Mouse (Mus musculus): ENCODE data around the gene Ssh2. TPM values are rescaled to one million over a fixed set of nuclear protein-coding genes. Genes with fewer than 3 reads are reported as not detected.
A peak's percentile ranks its signal among the peaks of the same experiment; 100 is the strongest.

The Ssh2 gene
- polyA plus RNA-seq, 1 experiment from 2014 or later: 8.1 TPM

GRCm38 (mm10) chr11:77423175-77423859 is 207.2 kb downstream of the Ssh2 start:
- Histone ChIP-seq H3K27me3 (no peaks in the 10 kb centered on the region), H3K4me2 (no peak overlapping the region), H3K4me1 (no peaks in the 10 kb centered on the region), H3K36me3 (peaks cover 28% of the 10 kb centered on the region), H3K9ac (no peak overlapping the region), H3K9me3 (replicated peaks) (no peaks in the 10 kb centered on the region), H3K4me3 (replicated peaks) (no peak overlapping the region), H3K27ac (no peak overlapping the region)
- ATAC-seq (replicated peaks; ENCODE audit: low FRiP score): no peak
- 73% methylated on average over 4 of the region's 4 CpGs for WGBS

- no peak overlapping the region for H3K4me2 ChIP-seq
- no peak overlapping the region for H3K27ac ChIP-seq
- H3K9ac ChIP-seq: no peak overlapping the region
- no peaks in the 10 kb centered on the region for H3K9me3 ChIP-seq (replicated peaks)
- 93% methylated on average over 1 of the region's 1 CpGs for WGBS
- H3K36me3 ChIP-seq: peaks cover 30% of the 10 kb centered on the region
- no peak for ATAC-seq (replicated peaks; ENCODE audit: low FRiP score)
- H3K4me1 ChIP-seq: no peaks in the 10 kb centered on the region
- no peaks in the 10 kb centered on the region for H3K27me3 ChIP-seq
- no peak overlapping the region for H3K4me3 ChIP-seq (replicated peaks)
These were observed 212.4 kb downstream of the Ssh2 start for GRCm38 (mm10) chr11:77428446-77428845.

- Histone ChIP-seq H3K9ac (no peak overlapping the region), H3K9me3 (replicated peaks) (no peaks in the 10 kb centered on the region), H3K4me2 (no peak overlapping the region), H3K4me1 (no peaks in the 10 kb centered on the region), H3K27me3 (no peaks in the 10 kb centered on the region), H3K4me3 (replicated peaks) (no peak overlapping the region), H3K36me3 (peaks cover 16% of the 10 kb centered on the region), H3K27ac (no peak overlapping the region)
- 86% methylated on average over 2 of the region's 2 CpGs for WGBS
- ATAC-seq (replicated peaks; ENCODE audit: low FRiP score): no peak
These were observed 220.9 kb downstream of the Ssh2 start for GRCm38 (mm10) chr11:77437026-77437425.

- no peak for ATAC-seq (replicated peaks; ENCODE audit: low FRiP score)
- Histone ChIP-seq H3K27me3 (no peaks in the 10 kb centered on the region), H3K4me3 (replicated peaks) (no peak overlapping the region), H3K9me3 (replicated peaks) (no peaks in the 10 kb centered on the region), H3K27ac (no peak overlapping the region), H3K9ac (no peak overlapping the region), H3K4me2 (no peak overlapping the region), H3K4me1 (0 out of 2 replicates have a peak, but pooled peaks cover 7% of the 10 kb centered on the region), H3K36me3 (peaks cover 21% of the 10 kb centered on the region)
- 85% methylated on average over 9 of the region's 9 CpGs for WGBS
These were observed 224.0 kb downstream of the Ssh2 start for GRCm38 (mm10) chr11:77440081-77440480.

- Histone ChIP-seq H3K27me3 (no peaks in the 10 kb centered on the region), H3K36me3 (peaks cover 21% of the 10 kb centered on the region)
- WGBS: 80% methylated on average over 8 of the region's 8 CpGs
These were observed 224.9 kb downstream of the Ssh2 start for GRCm38 (mm10) chr11:77441020-77441419.

GRCm38 (mm10) chr11:77442186-77443170 is 226.4 kb downstream of the Ssh2 start:
- H3K4me2 ChIP-seq: no peak overlapping the region
- H3K9ac ChIP-seq: no peak overlapping the region
- peaks cover 21% of the 10 kb centered on the region for H3K36me3 ChIP-seq
- no peak for ATAC-seq (replicated peaks; ENCODE audit: low FRiP score)
- H3K9me3 ChIP-seq (replicated peaks): no peaks in the 10 kb centered on the region
- H3K4me3 ChIP-seq (replicated peaks): no peak overlapping the region
- H3K4me1 ChIP-seq: 0 out of 2 replicates have a peak, but pooled peaks cover 7% of the 10 kb centered on the region
- WGBS: 59% methylated on average over 7 of the region's 7 CpGs
- H3K27me3 ChIP-seq: no peaks in the 10 kb centered on the region
- peak overlapping the region; percentile 49 for H3K27ac ChIP-seq

More at GRCm38 (mm10) chr11:77441020-77441419, 224.9 kb downstream of the Ssh2 start:
- ATAC-seq (replicated peaks; ENCODE audit: low FRiP score): no peak
- Histone ChIP-seq H3K9me3 (replicated peaks) (no peaks in the 10 kb centered on the region), H3K9ac (no peak overlapping the region), H3K4me3 (replicated peaks) (no peak overlapping the region), H3K27ac (no peak overlapping the region), H3K4me1 (0 out of 2 replicates have a peak, but pooled peaks cover 7% of the 10 kb centered on the region), H3K4me2 (no peak overlapping the region)

GRCm38 (mm10) chr11:77444939-77445338 is 228.9 kb downstream of the Ssh2 start:
- Histone ChIP-seq H3K27ac (no peak overlapping the region), H3K27me3 (no peaks in the 10 kb centered on the region), H3K9ac (no peak overlapping the region), H3K9me3 (replicated peaks) (no peaks in the 10 kb centered on the region), H3K4me2 (no peak overlapping the region), H3K36me3 (peaks cover 26% of the 10 kb centered on the region), H3K4me3 (replicated peaks) (no peak overlapping the region), H3K4me1 (0 out of 2 replicates have a peak, but pooled peaks cover 7% of the 10 kb centered on the region)
- no peak for ATAC-seq (replicated peaks; ENCODE audit: low FRiP score)
- WGBS: 63% methylated on average over 2 of the region's 2 CpGs

- Histone ChIP-seq H3K9me3 (replicated peaks) (no peaks in the 10 kb centered on the region), H3K36me3 (peaks cover 36% of the 10 kb centered on the region), H3K27ac (no peak overlapping the region), H3K27me3 (no peaks in the 10 kb centered on the region), H3K4me2 (no peak overlapping the region), H3K4me3 (replicated peaks) (no peak overlapping the region), H3K9ac (no peak overlapping the region), H3K4me1 (0 out of 2 replicates have a peak, but pooled peaks cover 7% of the 10 kb centered on the region)
- ATAC-seq (replicated peaks; ENCODE audit: low FRiP score): no peak
- WGBS: 64% methylated on average over 6 of the region's 6 CpGs
These were observed 230.5 kb downstream of the Ssh2 start for GRCm38 (mm10) chr11:77446628-77447041.

- no peak overlapping the region for H3K4me3 ChIP-seq (replicated peaks)
- ATAC-seq (replicated peaks; ENCODE audit: low FRiP score): no peak
- peaks cover 37% of the 10 kb centered on the region for H3K36me3 ChIP-seq
- H3K4me1 ChIP-seq: 0 out of 2 replicates have a peak, but pooled peaks cover 7% of the 10 kb centered on the region
- WGBS: 89% methylated on average over 7 of the region's 7 CpGs
- H3K9ac ChIP-seq: no peak overlapping the region
- H3K9me3 ChIP-seq (replicated peaks): no peaks in the 10 kb centered on the region
- H3K27ac ChIP-seq: no peak overlapping the region
- no peaks in the 10 kb centered on the region for H3K27me3 ChIP-seq
- H3K4me2 ChIP-seq: no peak overlapping the region
These were observed 233.1 kb downstream of the Ssh2 start for GRCm38 (mm10) chr11:77449224-77449623.

- Histone ChIP-seq H3K9me3 (replicated peaks) (no peaks in the 10 kb centered on the region), H3K9ac (no peak overlapping the region), H3K27me3 (no peaks in the 10 kb centered on the region), H3K4me2 (no peak overlapping the region), H3K4me1 (no peaks in the 10 kb centered on the region), H3K36me3 (peaks cover 49% of the 10 kb centered on the region), H3K27ac (no peak overlapping the region), H3K4me3 (replicated peaks) (no peak overlapping the region)
- ATAC-seq (replicated peaks; ENCODE audit: low FRiP score): no peak
- WGBS: 95% methylated on average over 2 of the region's 2 CpGs
These were observed 235.6 kb downstream of the Ssh2 start for GRCm38 (mm10) chr11:77451670-77452069.

- Histone ChIP-seq H3K27me3 (no peaks in the 10 kb centered on the region), H3K4me3 (replicated peaks) (no peak overlapping the region), H3K4me1 (no peaks in the 10 kb centered on the region), H3K27ac (no peak overlapping the region), H3K9me3 (replicated peaks) (no peaks in the 10 kb centered on the region), H3K9ac (no peak overlapping the region), H3K36me3 (peaks cover 49% of the 10 kb centered on the region), H3K4me2 (no peak overlapping the region)
- 92% methylated on average over 2 of the region's 2 CpGs for WGBS
- no peak for ATAC-seq (replicated peaks; ENCODE audit: low FRiP score)
These were observed 237.3 kb downstream of the Ssh2 start for GRCm38 (mm10) chr11:77453388-77453787.

All from kidney, embryonic 15.5 days (tissue).